Mouse (Mus musculus) midbrain, embryonic 15.5 days (tissue): ENCODE measurements at regions not wholly inside any gene's neighbourhood (a gene's known extent, or its start where the extent isn't known, plus 50 kb on each side); places are given as distances from the start of the nearest gene placed in this dataset.
"Not testable (repeated sequence)": the region's sequence is repeated elsewhere in the genome, so short reads cannot be mapped to it uniquely, and the experiment has no call there.

Source experiments
- ATAC-seq: fragments of 200-750 bp; cut with Nextera tagmentation; replicated peaks from 2 replicates; pipeline ENCODE4 v1.8.0; 2017; ENCODE audit warnings: moderate TSS enrichment
- H3K27ac ChIP-seq: fragments of 300-500 bp; sonication (generic); 2 replicates; pipeline ENCODE4 v1.5.1; 2015; ENCODE audit warnings: mild to moderate bottlenecking, inconsistent platforms
- H3K27me3 ChIP-seq: fragments of 300-500 bp; sonication (generic); replicated peaks from 2 replicates; pipeline ENCODE4 v1.6.1; 2015; ENCODE audit warnings: inconsistent platforms
- H3K36me3 ChIP-seq: fragments of 300-500 bp; sonication (generic); replicated peaks from 2 replicates; pipeline ENCODE4 v1.6.1; 2015; ENCODE audit warnings: inconsistent platforms
- H3K4me1 ChIP-seq: fragments of 300-500 bp; sonication (generic); 2 replicates; pipeline ENCODE4 v1.6.1; 2015; ENCODE audit warnings: inconsistent platforms
- H3K4me2 ChIP-seq: fragments of 300-500 bp; sonication (generic); 2 replicates; pipeline ENCODE4 v1.6.1; 2015; ENCODE audit warnings: inconsistent platforms, mild to moderate bottlenecking, moderate library complexity
- H3K4me3 ChIP-seq: fragments of 300-500 bp; sonication (generic); 2 replicates; pipeline ENCODE4 v1.5.1; 2015; ENCODE audit warnings: mild to moderate bottlenecking, inconsistent platforms
- H3K9ac ChIP-seq: fragments of 300-500 bp; sonication (generic); 2 replicates; pipeline ENCODE4 v1.6.1; 2015; ENCODE audit warnings: mild to moderate bottlenecking, inconsistent platforms
- H3K9me3 ChIP-seq: fragments of 300-500 bp; sonication (generic); 2 replicates; pipeline ENCODE4 v1.6.1; 2016; ENCODE audit warnings: inconsistent platforms
- WGBS: fragments of 180-500 bp; shearing (Covaris S2); methylation state at CpG from one replicate; pipeline ENCODE4 v1.1.7; 2015; ENCODE audit warnings: mixed read lengths; 5-methylcytosine and 5-hydroxymethylcytosine counted together

DNA sequence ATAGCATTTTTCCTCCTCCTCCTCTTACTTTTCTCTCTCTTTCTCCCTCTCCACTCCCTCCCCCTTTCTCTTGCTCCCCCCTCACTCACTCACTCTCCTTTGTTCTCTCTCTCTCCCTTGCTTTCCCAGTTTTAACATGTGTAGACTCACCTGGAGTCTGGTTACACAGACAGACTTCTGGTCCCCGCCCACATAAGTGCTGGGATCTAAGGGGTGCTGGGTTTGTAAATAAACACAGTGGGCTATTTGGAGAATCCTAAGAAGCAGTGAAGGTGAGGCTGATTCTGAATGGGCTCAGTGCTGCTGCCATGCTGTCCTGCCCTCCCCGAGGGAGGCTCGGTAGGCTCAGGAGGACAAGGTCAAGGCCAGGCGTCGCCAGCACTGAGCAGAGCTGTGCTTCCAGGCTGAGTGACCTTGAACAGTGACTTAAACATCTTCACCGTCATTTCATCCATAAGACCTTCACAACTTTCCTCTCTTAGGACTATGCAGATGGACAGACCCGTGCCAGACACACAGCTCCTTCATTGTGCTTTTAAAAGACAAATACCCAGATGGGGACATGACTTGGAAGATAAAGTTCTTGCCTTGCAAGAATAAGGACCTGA is 186.7 kb upstream of the Myt1l start:
- 71% methylated on average over 7 of the region's 7 CpGs for WGBS
- no peak overlapping the region for H3K27ac ChIP-seq
- H3K27me3 ChIP-seq = no peaks in the 10 kb centered on the region
- no peak overlapping the region for H3K9ac ChIP-seq
- no peak overlapping the region for H3K4me2 ChIP-seq
- H3K36me3 ChIP-seq = no peaks in the 10 kb centered on the region
- H3K9me3 ChIP-seq = no peaks in the 10 kb centered on the region
- H3K4me1 ChIP-seq = peaks cover 11% of the 10 kb centered on the region
- no peak overlapping the region for H3K4me3 ChIP-seq
- no peak for ATAC-seq

DNA sequence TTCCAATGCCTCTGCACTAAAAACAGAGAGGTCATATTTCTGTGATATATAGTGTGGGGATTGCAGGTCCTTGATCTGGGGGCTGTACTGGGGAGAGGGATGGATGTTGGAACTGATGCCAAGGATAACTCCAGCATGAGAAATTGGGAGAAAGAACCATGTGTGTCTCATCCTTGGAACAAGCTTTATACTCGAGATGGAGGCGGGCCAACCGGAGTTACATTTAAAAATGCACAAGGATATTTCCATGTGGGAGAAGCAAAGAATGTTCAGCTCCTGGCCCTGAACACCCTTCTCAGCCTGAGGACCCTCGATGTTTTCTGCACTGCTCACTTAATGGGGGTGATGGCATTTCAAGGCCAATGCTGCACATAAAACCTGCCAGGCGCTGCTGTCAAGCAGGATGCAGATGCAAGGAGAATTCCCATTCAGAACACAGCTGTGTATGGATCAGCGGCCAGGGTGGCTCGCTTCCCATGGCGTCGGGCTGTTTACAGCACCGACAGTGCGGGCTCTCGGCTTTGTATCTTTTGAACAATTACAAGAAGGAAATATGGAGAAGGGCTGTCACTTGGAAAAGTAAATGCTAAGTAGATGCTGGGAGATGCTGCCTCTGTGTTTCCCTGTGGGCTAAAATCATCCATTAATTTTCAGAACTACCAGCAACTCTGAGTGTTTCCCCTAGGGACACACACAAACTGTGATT is 184.9 kb upstream of the Myt1l start:
- ATAC-seq = 0 out of 2 replicates have a peak, but pooled peaks have one; percentile 35
- Histone ChIP-seq H3K4me3 (no peak overlapping the region), H3K4me1 (peaks cover 11% of the 10 kb centered on the region), H3K36me3 (no peaks in the 10 kb centered on the region), H3K9me3 (no peaks in the 10 kb centered on the region), H3K4me2 (no peak overlapping the region), H3K27ac (peak overlapping the region; percentile 58), H3K9ac (no peak overlapping the region), H3K27me3 (no peaks in the 10 kb centered on the region)
- WGBS = 54% methylated on average over 12 of the region's 12 CpGs

DNA sequence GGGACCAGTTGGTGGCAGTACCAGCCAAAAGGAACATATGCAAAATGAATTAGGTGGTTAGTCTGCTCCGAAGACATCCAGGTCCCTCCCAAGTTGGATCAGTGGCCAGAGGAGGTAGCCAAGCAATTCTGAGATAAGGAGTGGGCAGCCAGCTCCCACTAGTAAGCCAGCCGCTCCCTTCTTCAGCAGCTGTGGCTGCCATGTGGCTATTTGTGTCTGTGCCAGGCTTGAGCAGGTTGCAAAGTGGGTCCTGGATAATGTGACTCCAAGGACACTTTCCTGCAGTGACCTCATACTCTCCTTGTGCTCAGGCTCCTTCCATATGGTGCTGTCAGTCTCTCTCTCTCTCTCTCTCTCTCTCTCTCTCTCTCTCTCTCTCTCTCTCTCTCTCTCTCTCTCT is 179.5 kb upstream of the Myt1l start:
- no peak; the same call in 1 of the 2 replicates for ATAC-seq
- no peaks in the 10 kb centered on the region for H3K27me3 ChIP-seq
- H3K27ac ChIP-seq = 0 out of 2 replicates have a peak overlapping the region, but pooled peaks have one; percentile 11
- no peak overlapping the region for H3K4me3 ChIP-seq
- 82% methylated on average over 2 of the region's 2 CpGs for WGBS
- no peaks in the 10 kb centered on the region for H3K9me3 ChIP-seq
- H3K4me2 ChIP-seq = no peak overlapping the region
- H3K9ac ChIP-seq = no peak overlapping the region
- no peaks in the 10 kb centered on the region for H3K36me3 ChIP-seq
- H3K4me1 ChIP-seq = peaks cover 6% of the 10 kb centered on the region

DNA sequence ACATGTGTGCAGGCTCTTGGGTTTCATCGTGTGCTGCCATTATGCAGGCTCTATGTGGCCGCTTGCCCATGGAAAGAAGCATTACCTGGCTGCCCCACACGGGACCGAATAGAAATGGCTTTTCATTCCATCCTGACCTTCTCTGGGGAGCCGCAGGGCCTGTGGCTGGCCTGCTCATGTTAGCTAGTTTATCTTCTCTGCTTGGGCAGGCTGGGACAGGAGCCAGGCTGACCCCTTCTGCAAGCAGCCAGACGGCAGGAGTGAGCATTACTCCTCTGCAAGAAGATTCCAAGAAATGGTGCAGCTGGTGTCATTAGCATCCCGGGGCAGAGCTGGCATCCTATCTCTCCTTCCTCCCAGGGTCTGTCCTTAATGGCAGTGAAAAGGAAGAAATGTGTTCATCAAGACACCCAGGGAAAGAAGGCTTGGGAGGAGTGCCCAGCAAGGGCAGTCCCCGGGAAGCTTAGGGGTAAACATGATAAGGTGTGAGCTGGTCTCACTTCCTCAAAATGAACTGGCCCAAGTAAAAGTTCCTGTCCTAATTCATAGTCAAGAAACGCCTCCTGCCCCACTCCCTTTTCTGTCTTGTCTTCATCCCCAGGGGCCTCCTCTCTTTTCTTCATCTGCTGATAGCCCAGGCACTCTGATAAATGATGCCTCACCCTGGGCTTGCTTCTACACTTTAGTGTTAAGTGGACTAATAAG is 178.9 kb upstream of the Myt1l start:
- Histone ChIP-seq H3K36me3 (no peaks in the 10 kb centered on the region), H3K27me3 (no peaks in the 10 kb centered on the region), H3K9me3 (no peaks in the 10 kb centered on the region), H3K4me3 (no peak overlapping the region), H3K4me1 (peaks cover 11% of the 10 kb centered on the region), H3K9ac (no peak overlapping the region), H3K4me2 (no peak overlapping the region), H3K27ac (no peak overlapping the region)
- no peak for ATAC-seq
- 74% methylated on average over 9 of the region's 9 CpGs for WGBS

DNA sequence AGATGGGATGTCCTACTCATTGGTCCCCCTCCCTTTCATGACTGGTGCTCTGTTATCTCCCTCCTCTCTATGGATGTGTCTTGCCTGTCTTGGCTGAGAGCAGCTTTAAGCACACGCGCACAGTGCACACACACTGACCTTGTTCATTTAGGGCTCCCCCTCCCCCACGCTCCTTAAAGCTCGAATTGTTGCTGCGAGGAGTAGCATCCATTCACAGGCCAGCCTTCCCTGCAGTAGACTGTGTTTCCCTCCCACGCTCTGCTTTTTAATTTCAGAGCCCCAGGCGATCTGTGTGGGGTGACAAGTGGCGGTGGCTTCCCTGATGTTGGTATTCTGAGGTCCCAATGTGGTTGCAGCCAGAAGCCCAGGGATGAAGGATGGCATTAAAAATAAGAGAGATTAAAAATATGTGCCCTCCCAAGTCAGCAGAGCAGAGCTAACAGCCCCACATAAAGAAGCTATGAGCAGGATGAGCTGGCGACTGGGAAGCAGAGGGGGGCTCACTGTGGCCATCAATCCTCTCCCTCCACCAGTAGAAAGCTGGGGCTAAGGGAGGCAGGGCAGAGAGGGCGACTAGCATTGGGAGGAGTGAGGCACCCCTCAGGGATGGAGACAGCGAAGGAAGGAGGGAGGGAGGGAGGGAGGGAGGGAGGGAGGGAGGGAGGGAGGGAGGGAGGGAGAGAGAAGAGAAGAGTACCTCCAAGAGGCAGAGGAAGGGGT is 174.2 kb upstream of the Myt1l start:
- no peaks in the 10 kb centered on the region for H3K36me3 ChIP-seq
- no peak overlapping the region; the same call in 1 of the 2 replicates for H3K4me2 ChIP-seq
- H3K27ac ChIP-seq = peak overlapping the region; percentile 77
- WGBS = 24% methylated on average over 9 of the region's 11 CpGs
- H3K4me3 ChIP-seq = no peak overlapping the region
- no peaks in the 10 kb centered on the region for H3K27me3 ChIP-seq
- H3K9ac ChIP-seq = no peak overlapping the region
- H3K9me3 ChIP-seq = no peaks in the 10 kb centered on the region
- peaks cover 41% of the 10 kb centered on the region for H3K4me1 ChIP-seq
- ATAC-seq = peak; percentile 59

DNA sequence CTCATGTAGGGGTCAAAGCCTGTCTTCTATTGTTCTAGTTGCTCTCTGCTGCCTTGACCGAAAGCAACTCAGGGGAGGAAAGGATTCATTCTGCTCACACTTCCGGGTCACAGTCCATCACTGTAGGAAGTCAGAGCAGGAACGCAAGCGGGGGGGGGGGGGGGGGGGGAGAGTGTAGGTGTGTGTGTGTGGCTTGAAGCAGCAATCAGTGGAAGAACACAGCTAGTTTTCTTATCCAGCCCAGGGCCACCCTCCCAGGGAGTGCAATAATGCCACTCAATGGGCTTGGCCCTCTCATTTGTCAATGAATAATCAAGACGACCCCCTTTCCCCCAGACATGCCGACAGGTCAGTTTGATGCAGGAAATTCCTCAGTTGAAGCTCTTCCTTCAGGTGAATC is 173.4 kb upstream of the Myt1l start:
- Histone ChIP-seq H3K9ac (no peak overlapping the region), H3K9me3 (no peaks in the 10 kb centered on the region), H3K36me3 (no peaks in the 10 kb centered on the region), H3K4me2 (no peak overlapping the region), H3K27me3 (no peaks in the 10 kb centered on the region), H3K4me3 (no peak overlapping the region), H3K27ac (peak overlapping the region; percentile 77), H3K4me1 (peaks cover 41% of the 10 kb centered on the region)
- ATAC-seq = no peak
- 28% methylated on average over 5 of the region's 6 CpGs for WGBS

DNA sequence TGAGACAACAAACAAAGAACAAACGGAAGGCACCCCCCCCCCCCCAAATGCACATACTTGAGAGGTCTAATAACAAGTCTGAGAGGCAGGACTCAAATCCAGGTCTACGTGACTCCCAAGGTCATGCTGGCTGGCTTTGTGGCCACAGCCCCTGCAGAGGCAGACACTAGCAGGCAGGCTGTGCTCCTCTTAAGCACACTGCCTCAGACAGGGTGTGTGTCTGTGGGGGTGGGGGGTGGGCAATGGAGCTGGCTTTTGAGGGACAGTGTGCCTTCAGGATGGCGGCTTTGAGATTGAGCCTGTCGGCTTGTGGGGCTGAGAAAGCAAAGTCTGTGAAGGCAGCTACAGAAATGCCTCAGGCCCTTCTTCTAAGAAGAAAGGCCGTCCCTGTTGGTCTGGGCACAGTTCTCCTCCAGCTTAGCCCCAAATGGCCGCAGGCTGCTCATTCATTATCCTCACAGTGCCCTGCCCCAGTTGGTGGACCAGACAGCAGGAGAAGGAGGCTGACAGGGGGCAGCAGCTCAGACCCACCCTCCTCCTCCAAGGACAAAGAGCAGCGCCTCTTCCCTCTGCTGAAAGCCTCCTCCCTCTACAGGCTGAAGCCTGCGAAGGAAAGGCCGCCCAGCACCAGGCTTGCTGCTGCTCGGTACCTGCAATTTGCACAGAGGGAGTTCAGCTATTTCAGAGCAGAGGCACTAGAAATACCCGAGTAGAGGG is 171.3 kb upstream of the Myt1l start:
- no peaks in the 10 kb centered on the region for H3K27me3 ChIP-seq
- 11% methylated on average over 11 of the region's 11 CpGs for WGBS
- H3K4me1 ChIP-seq = peaks cover 41% of the 10 kb centered on the region
- H3K9ac ChIP-seq = no peak overlapping the region
- H3K27ac ChIP-seq = peak overlapping the region; percentile 88
- H3K9me3 ChIP-seq = no peaks in the 10 kb centered on the region
- no peaks in the 10 kb centered on the region for H3K36me3 ChIP-seq
- H3K4me2 ChIP-seq = no peak overlapping the region
- no peak overlapping the region for H3K4me3 ChIP-seq
- peak; percentile 85 for ATAC-seq

DNA sequence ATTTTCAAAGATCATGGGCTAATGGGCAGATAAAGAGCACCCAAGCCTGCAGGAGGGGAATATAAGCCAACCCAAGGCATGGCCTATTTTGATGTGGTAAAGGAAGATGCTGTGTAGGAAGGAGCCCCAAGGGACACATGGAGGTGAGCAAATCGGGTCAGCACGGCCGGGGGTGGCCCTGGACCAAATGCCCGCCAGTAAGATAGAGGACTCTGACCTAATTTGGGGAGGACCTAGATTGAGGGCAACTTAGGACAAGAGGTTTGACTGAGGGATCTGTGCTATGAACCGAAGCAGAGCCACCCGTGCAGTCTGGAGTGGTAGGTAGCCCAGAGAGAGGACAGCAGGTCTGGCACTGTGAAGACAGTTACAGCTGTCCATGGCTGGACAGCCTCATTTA is 166.9 kb upstream of the Myt1l start:
- no peak overlapping the region for H3K9ac ChIP-seq
- no peak overlapping the region for H3K27ac ChIP-seq
- no peaks in the 10 kb centered on the region for H3K9me3 ChIP-seq
- H3K4me1 ChIP-seq = peaks cover 23% of the 10 kb centered on the region
- WGBS = 90% methylated on average over 6 of the region's 6 CpGs
- no peaks in the 10 kb centered on the region for H3K36me3 ChIP-seq
- no peak overlapping the region for H3K4me2 ChIP-seq
- H3K4me3 ChIP-seq = no peak overlapping the region
- no peaks in the 10 kb centered on the region for H3K27me3 ChIP-seq
- no peak for ATAC-seq

DNA sequence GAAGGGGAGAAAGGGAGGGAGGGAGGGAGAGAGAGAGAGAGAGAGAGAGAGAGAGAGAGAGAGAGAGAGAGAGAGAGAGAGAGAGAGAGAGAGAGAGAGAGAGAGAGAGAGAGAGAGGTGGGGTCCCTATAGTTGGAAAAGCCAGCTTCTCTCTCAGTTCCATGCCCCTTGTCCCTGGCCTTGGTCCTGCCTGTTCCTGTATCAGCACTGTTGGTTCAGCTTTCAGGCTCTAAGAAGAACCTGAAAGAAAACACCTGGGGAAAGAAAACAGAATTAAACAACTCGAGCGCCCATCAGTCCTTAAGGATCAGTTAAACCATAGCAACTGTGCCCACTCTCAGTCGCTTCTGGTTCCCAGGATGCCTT is 160.5 kb upstream of the Myt1l start:
- not testable (repeated sequence) for H3K36me3 ChIP-seq, H3K9me3 ChIP-seq, H3K27me3 ChIP-seq
- 30% methylated on average over 3 of the region's 3 CpGs for WGBS
- peak overlapping the region; percentile 12; the same call in 1 of the 2 replicates for H3K9ac ChIP-seq
- H3K4me2 ChIP-seq = peak overlapping the region; percentile 46
- peak overlapping the region; percentile 15; the same call in 1 of the 2 replicates for H3K4me3 ChIP-seq
- peak overlapping the region; percentile 87 for H3K27ac ChIP-seq
- H3K4me1 ChIP-seq = peaks cover 26% of the 10 kb centered on the region
- peak; percentile 21; the same call in 1 of the 2 replicates for ATAC-seq

DNA sequence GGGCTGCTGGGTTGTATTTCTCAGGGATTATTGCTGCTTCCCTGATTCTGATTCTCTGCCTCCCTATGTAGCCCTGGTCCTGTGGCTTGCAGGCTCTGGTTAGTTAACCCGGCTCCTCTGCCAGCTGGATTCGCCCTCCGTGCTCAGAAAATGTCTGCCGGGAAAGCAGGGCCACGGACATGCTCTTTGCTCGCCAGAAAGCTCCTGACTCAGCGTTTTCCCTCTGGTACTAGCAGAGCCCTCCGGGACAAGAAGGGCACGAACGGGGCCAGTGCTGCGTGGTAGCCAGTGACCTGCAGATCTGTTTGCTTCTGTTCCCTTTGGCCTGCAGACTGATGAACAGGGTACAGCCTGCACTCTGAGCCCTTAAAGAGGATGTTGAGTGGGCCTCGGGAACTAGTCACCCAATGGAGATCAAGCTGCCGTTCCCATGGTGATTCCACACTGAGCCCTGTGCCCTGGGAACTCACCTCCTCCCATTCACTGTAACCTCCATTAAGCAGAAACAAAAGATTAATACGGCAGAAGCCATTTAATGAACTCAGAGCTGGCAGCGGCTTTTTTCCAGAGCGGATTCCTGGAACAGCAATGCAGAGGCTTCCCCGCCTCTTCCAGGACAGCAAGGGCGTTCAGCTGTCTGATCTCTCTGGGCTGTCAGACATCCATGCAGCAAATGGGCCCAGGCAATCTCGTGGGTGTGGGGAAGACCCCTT is 159.9 kb upstream of the Myt1l start:
- H3K9me3 ChIP-seq = no peaks in the 10 kb centered on the region
- no peaks in the 10 kb centered on the region for H3K27me3 ChIP-seq
- no peaks in the 10 kb centered on the region for H3K36me3 ChIP-seq
- WGBS = 4% methylated on average over 19 of the region's 19 CpGs
- peaks cover 26% of the 10 kb centered on the region for H3K4me1 ChIP-seq
- peak overlapping the region; percentile 12; the same call in 1 of the 2 replicates for H3K9ac ChIP-seq
- ATAC-seq = peak; percentile 90
- H3K27ac ChIP-seq = peak overlapping the region; percentile 87
- peak overlapping the region; percentile 15 for H3K4me3 ChIP-seq
- peak overlapping the region; percentile 46 for H3K4me2 ChIP-seq

DNA sequence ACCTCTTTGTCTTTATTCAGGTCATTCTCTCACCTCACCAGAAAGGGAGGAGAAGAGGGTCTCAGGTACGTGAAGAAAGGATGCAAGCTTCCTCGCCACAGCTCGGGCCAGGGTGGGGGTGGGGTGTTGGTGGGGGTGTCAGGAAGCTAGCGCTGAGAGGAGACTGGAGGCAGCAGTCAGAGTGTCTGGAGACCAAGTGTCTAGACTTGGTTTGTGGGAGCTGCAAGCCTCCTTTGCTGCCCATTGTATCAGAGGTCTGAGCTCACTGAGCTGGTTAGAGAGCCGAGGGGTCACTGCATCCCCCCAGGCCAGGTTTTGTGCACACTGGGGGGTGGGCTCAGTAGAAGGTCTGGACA is 159.4 kb upstream of the Myt1l start:
- WGBS = 7% methylated on average over 5 of the region's 5 CpGs
- ATAC-seq = no peak; the same call in none of the 2 replicates
- Histone ChIP-seq H3K27me3 (no peaks in the 10 kb centered on the region), H3K27ac (peak overlapping the region; percentile 87), H3K9ac (peak overlapping the region; percentile 12; the same call in 1 of the 2 replicates), H3K9me3 (no peaks in the 10 kb centered on the region), H3K4me2 (peak overlapping the region; percentile 46), H3K4me3 (peak overlapping the region; percentile 15), H3K4me1 (peaks cover 26% of the 10 kb centered on the region), H3K36me3 (no peaks in the 10 kb centered on the region)
